Mouse (Mus musculus): ENCODE data around the gene Nat8. TPM values are rescaled to one million over a fixed set of nuclear protein-coding genes. Genes with fewer than 3 reads are reported as not detected.

Nat8 gene
- 2.3 and 2.7 TPM in 2 replicates for polyA plus RNA-seq (2021; fragmentation: Nextera tagmentation)
- long read RNA-seq, experiment 1, partial matches to known transcripts: 1 of 1 reads
- long read RNA-seq, experiment 1, other reads (novel, unspliced or antisense): 0 of 1 reads
- long read RNA-seq, experiment 2: 0 reads

GRCm38 (mm10) chr6:85831796-85832321 is at the start of gene Nat8:
Gene Nat8, minus strand, starts transcription at chr6:85832082.

GRCm38 (mm10) chr6:85869006-85869405 is 37.1 kb upstream of the Nat8 start, which contains the start of gene Nat8f2:
Gene Nat8f2, minus strand, starts transcription at chr6:85869158.

GRCm38 (mm10) chr6:85820837-85821236 is 11.0 kb downstream of the Nat8 start, which contains the start of the genes Nat8f6 and Nat8f5:
Gene Nat8f6, minus strand, starts transcription at chr6:85820954.
Gene Nat8f5, minus strand, starts transcription at chr6:85820972.

Other genes with a start within 250 kb of the Nat8 start
- 0.43 and 0.53 TPM in 2 replicates for gene Alms1, start 244.6 kb downstream of the Nat8 start, polyA plus RNA-seq (2021; fragmentation: Nextera tagmentation)
- 0.88 TPM in 2 replicates for gene Nat8f7, start 118.9 kb downstream of the Nat8 start, polyA plus RNA-seq (2021; fragmentation: Nextera tagmentation)
- 3.7 and 8.5 TPM in 2 replicates for gene Nat8f3, start 66.3 kb downstream of the Nat8 start, polyA plus RNA-seq (2021; fragmentation: Nextera tagmentation)
- 0.23 and 0.51 TPM in 2 replicates for gene Nat8f6, start 11.1 kb downstream of the Nat8 start, polyA plus RNA-seq (2021; fragmentation: Nextera tagmentation)
- gene Nat8f5, start 11.1 kb downstream of the Nat8 start, polyA plus RNA-seq (2021; fragmentation: Nextera tagmentation): 4.1 and 4.2 TPM in 2 replicates
- 0.04 and 0.12 TPM in 2 replicates for gene Nat8f2, start 37.1 kb upstream of the Nat8 start, polyA plus RNA-seq (2021; fragmentation: Nextera tagmentation)
- 7.3 and 9.2 TPM in 2 replicates for gene Nat8f4, start 72.8 kb upstream of the Nat8 start, polyA plus RNA-seq (2021; fragmentation: Nextera tagmentation)
- gene Tprkb, start 79.8 kb upstream of the Nat8 start, polyA plus RNA-seq (2021; fragmentation: Nextera tagmentation): 90.7 and 91.6 TPM in 2 replicates
- 40.6 and 46.9 TPM in 2 replicates for gene Nat8f1, start 83.6 kb upstream of the Nat8 start, polyA plus RNA-seq (2021; fragmentation: Nextera tagmentation)
- 10.1 and 12.5 TPM in 2 replicates for gene Dusp11, start 129.6 kb upstream of the Nat8 start, polyA plus RNA-seq (2021; fragmentation: Nextera tagmentation)
- not detected in 2 replicates for gene Figla, start 184.1 kb upstream of the Nat8 start, polyA plus RNA-seq (2021; fragmentation: Nextera tagmentation)
- gene Add2, start 196.6 kb upstream of the Nat8 start, polyA plus RNA-seq (2021; fragmentation: Nextera tagmentation): 74.7 and 75.3 TPM in 2 replicates

Measured in left cerebral cortex, adult 6 months (tissue).